Mouse (Mus musculus): Measurements from ENCODE around the gene Gpkow. TPM values are rescaled to one million over a fixed set of nuclear protein-coding genes. Genes with fewer than 3 reads are reported as not detected.

Gpkow gene
- total and polyA plus RNA-seq, 3 experiments = 9.3 to 32.2 (median 14.6) TPM

DNA sequence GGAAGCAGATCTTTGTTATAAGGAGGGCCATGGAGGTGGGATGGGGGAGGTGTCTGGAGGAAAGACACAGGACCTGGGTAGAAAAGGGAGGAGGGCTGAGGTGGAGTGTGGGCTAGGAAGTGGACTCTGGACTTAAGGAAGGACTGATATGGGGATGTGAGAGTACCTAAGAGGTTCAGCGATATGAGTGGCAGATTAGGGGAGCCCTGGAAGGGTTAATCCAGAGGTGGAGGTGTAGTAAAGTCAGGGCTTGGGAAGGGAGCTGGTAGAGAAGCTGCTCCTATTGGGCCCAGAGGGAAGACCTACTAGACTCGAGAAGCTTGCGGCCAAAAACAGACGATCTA lies 32.0 kb downstream of the Gpkow start:
- peak overlapping the region; percentile 74 for H3K4me2 ChIP-seq (ENCODE audit: insufficient read depth, low read depth, poor library complexity, severe bottlenecking)
- DNase-seq (ENCODE audit: extremely low read depth) = no peak
- peak overlapping the region; percentile 56 to 82 (median 59) for H3K4me3 ChIP-seq (replicated peaks in 1 of 3; ENCODE audit: low read depth in 2 of 3, low read length in 2 of 3, poor library complexity in 1 of 3)
- no peaks in the 10 kb centered on the region for H3K9me3 ChIP-seq (replicated peaks; ENCODE audit: low read length)
- H3K9ac ChIP-seq (ENCODE audit: insufficient read depth, low read depth) = peak overlapping the region; percentile 68
- peaks cover 7 to 17% of the 10 kb centered on the region in 2 experiments; a peak in 3 of 4 replicates for H3K4me1 ChIP-seq (ENCODE audit: control insufficient read depth in 1 of 2, insufficient read depth in 2 of 2)
- dilution Hi-C loops (cut with MboI; ENCODE audit: extremely low pct_ligation_motif_present, extremely low pct_unique_long_range_greater_than_20kb, low sequenced_read_pairs) = no loop called here
- no peak for TF ChIP-seq TCF12 (IDR thresholded peaks at IDR 0.05; ENCODE audit: low read depth, low read length)
- no peak for TF ChIP-seq JUN (IDR thresholded peaks at IDR 0.05; ENCODE audit: insufficient read depth, low read depth, low read length)
- no peak for TF ChIP-seq SIN3A (IDR thresholded peaks at IDR 0.05; ENCODE audit: low read length)
- TF ChIP-seq SMC3 (IDR thresholded peaks at IDR 0.05; ENCODE audit: low read depth, low read length) = no peak
- TF ChIP-seq UBTF (IDR thresholded peaks at IDR 0.05; ENCODE audit: low read depth, low read length) = no peak
- TF ChIP-seq ZMIZ1 (IDR thresholded peaks at IDR 0.05; ENCODE audit: low read depth, low read length) = no peak
- TF ChIP-seq MAZ (IDR thresholded peaks at IDR 0.05; ENCODE audit: low read depth, low read length) = no peak
- no peak for TF ChIP-seq HCFC1 (IDR thresholded peaks at IDR 0.05; ENCODE audit: low read depth, low read length)
- no peak for TF ChIP-seq CHD1 (IDR thresholded peaks at IDR 0.05; ENCODE audit: low read depth, low read length)
- no peak for TF ChIP-seq E2F4 (IDR thresholded peaks at IDR 0.05; ENCODE audit: insufficient replicate concordance, low read depth, low read length)
- no peak for TF ChIP-seq NRF1 (IDR thresholded peaks at IDR 0.05; ENCODE audit: low read depth, low read length)
- no peak for TF ChIP-seq CHD2 (IDR thresholded peaks at IDR 0.05; ENCODE audit: low read length)
- in situ Hi-C loops (cut with MboI; ENCODE audit: low pct_ligation_motif_present, low pct_unique_long_range_greater_than_20kb, low sequenced_read_pairs) = no loop called here
- H3K79me2 ChIP-seq (replicated peaks; ENCODE audit: control insufficient read depth, extremely low read depth, insufficient read depth, poor library complexity, severe bottlenecking) = 0 out of 2 replicates have a peak, but pooled peaks cover 8% of the 10 kb centered on the region
- H3K36me3 ChIP-seq (replicated peaks in 1 of 2; ENCODE audit: control insufficient read depth in 1 of 2, insufficient read depth in 1 of 2, low read length in 1 of 2) = peaks cover 26 to 57% of the 10 kb centered on the region in 2 experiments
- no peaks in the 10 kb centered on the region for H3K27me3 ChIP-seq (replicated peaks)
- peak overlapping the region; percentile 74; the same call in 1 of the 2 replicates for H3K27ac ChIP-seq (ENCODE audit: insufficient read depth, low read depth)

- TF ChIP-seq UBTF (IDR thresholded peaks at IDR 0.05; ENCODE audit: low read depth, low read length) (no peak), SMC3 (IDR thresholded peaks at IDR 0.05; ENCODE audit: low read depth, low read length) (peak; percentile 52), RAD21 (IDR thresholded peaks at IDR 0.05; ENCODE audit: low read depth, low read length) (peak; percentile 47), CTCF (conservative IDR thresholded peaks at IDR 0.05 in 1 of 2, IDR thresholded peaks at IDR 0.05 in 1 of 2; ENCODE audit: low read depth in 2 of 2, low read length in 2 of 2) (peak in 1 of 2 experiments; percentile 73; a peak in 2 of 4 replicates), TCF12 (IDR thresholded peaks at IDR 0.05; ENCODE audit: low read depth, low read length) (peak; percentile 54; the same call in 1 of the 2 replicates), NRF1 (IDR thresholded peaks at IDR 0.05; ENCODE audit: low read depth, low read length) (peak; percentile 61), POLR2A (IDR thresholded peaks at IDR 0.05; ENCODE audit: low read depth, low read length) (peak; percentile 40; the same call in 1 of the 2 replicates), MAFK (IDR thresholded peaks at IDR 0.05; ENCODE audit: insufficient replicate concordance, low read length) (no peak), ETS1 (conservative IDR thresholded peaks at IDR 0.05; ENCODE audit: low read depth, low read length) (no peak), ELF1 (IDR thresholded peaks at IDR 0.05; ENCODE audit: low read depth, low read length) (no peak), HCFC1 (IDR thresholded peaks at IDR 0.05; ENCODE audit: low read depth, low read length) (peak; percentile 23; the same call in 1 of the 2 replicates)
- DNase-seq (ENCODE audit: extremely low read depth) = peak; percentile 66
- no peaks in the 10 kb centered on the region for H3K27me3 ChIP-seq (replicated peaks)
- dilution Hi-C loops (cut with MboI; ENCODE audit: extremely low pct_ligation_motif_present, extremely low pct_unique_long_range_greater_than_20kb, low sequenced_read_pairs) = no loop called here
- 0 out of 2 replicates have a peak, but pooled peaks cover 7% of the 10 kb centered on the region for H3K79me2 ChIP-seq (replicated peaks; ENCODE audit: control insufficient read depth, extremely low read depth, insufficient read depth, poor library complexity, severe bottlenecking)
- peak overlapping the region; percentile 28 to 62 (median 46) for H3K4me3 ChIP-seq (replicated peaks in 1 of 3; ENCODE audit: low read depth in 2 of 3, low read length in 2 of 3, poor library complexity in 1 of 3)
- peaks cover 0 to 36% of the 10 kb centered on the region in 2 experiments for H3K36me3 ChIP-seq (replicated peaks in 1 of 2; ENCODE audit: control insufficient read depth in 1 of 2, insufficient read depth in 1 of 2, low read length in 1 of 2)
- peak overlapping the region; percentile 71 for H3K9ac ChIP-seq (ENCODE audit: insufficient read depth, low read depth)
- no peaks in the 10 kb centered on the region for H3K9me3 ChIP-seq (replicated peaks; ENCODE audit: low read length)
- H3K4me2 ChIP-seq (ENCODE audit: insufficient read depth, low read depth, poor library complexity, severe bottlenecking) = peak overlapping the region; percentile 54
- peaks cover 6 to 45% of the 10 kb centered on the region in 2 experiments for H3K4me1 ChIP-seq (ENCODE audit: control insufficient read depth in 1 of 2, insufficient read depth in 2 of 2)
- H3K27ac ChIP-seq (ENCODE audit: insufficient read depth, low read depth) = peak overlapping the region; percentile 26; the same call in 1 of the 2 replicates
- in situ Hi-C loops (cut with MboI; ENCODE audit: low pct_ligation_motif_present, low pct_unique_long_range_greater_than_20kb, low sequenced_read_pairs) = no loop called here
Observed at GRCm38 (mm10) chrX:7733571-7734156, 36.7 kb downstream of the Gpkow start.

Data from CH12.LX (cell line).